Mouse (Mus musculus) T-helper 17 cell (primary cell): ENCODE results near the gene Map9.
"Not testable (repeated sequence)": the region's sequence is repeated elsewhere in the genome, so short reads cannot be mapped to it uniquely, and the experiment has no call there.

Experiments used
- in situ Hi-C, 2 experiments: fragments of 300-600 bp; cut with MboI, MseI; formaldehyde crosslinking; loops; 1 replicate in 1 of 2; 2 replicates in 1 of 2; pipeline ENCODE4 v1.15.1; 2025; ENCODE audit warnings: high pct_unique_total_duplicates in 2 of 2

Gene Map9

GRCm38 (mm10) chr3:82406336-82406735 lies 48.5 kb downstream of the Map9 start:
- in situ Hi-C loops: no loop called here

- in situ Hi-C loops: no loop called here
Measured at GRCm38 (mm10) chr3:82407432-82407831, 49.6 kb downstream of the Map9 start.

GRCm38 (mm10) chr3:82412397-82412796 lies 54.6 kb downstream of the Map9 start:
- in situ Hi-C loops: no loop called here

- in situ Hi-C loops: no loop called here
Measured at GRCm38 (mm10) chr3:82417958-82418357, 60.1 kb downstream of the Map9 start.

- in situ Hi-C loops: no loop called here
Measured at GRCm38 (mm10) chr3:82435351-82435750, 77.5 kb downstream of the Map9 start.

- in situ Hi-C loops: no loop called here
Measured at GRCm38 (mm10) chr3:82440976-82441375, 83.1 kb downstream of the Map9 start.

- in situ Hi-C loops: not testable (repeated sequence)
Measured at GRCm38 (mm10) chr3:82441601-82442000, 83.8 kb downstream of the Map9 start.
